Mouse (Mus musculus) limb, embryonic 14.5 days (tissue): ENCODE results near the gene Etnk1. TPM values are rescaled to one million over a fixed set of nuclear protein-coding genes. Genes with fewer than 3 reads are reported as not detected.

Experiments
- ATAC-seq: fragments of 200-750 bp; cut with Nextera tagmentation; 2 replicates; pipeline ENCODE4 v1.8.0; 2017; ENCODE audit warnings: low read depth, moderate number of reproducible peaks, moderate TSS enrichment; ENCODE audit not compliant: low FRiP score
- DNase-seq: peaks from one replicate; pipeline ENCODE4 v3.0.0-alpha.2; 2015; ENCODE audit warnings: low spot score
- H3K27ac ChIP-seq: fragments of 300-500 bp; sonication (generic); replicated peaks from 2 replicates; pipeline ENCODE4 v1.5.1; 2014; ENCODE audit warnings: low read depth, mild to moderate bottlenecking, low read length, moderate library complexity, mixed read lengths
- H3K27me3 ChIP-seq: fragments of 300-500 bp; sonication (generic); 2 replicates; pipeline ENCODE4 v1.6.1; 2014; ENCODE audit warnings: low read length, mixed read lengths; ENCODE audit not compliant: control insufficient read depth, insufficient read depth
- H3K36me3 ChIP-seq: fragments of 300-500 bp; sonication (generic); 2 replicates; pipeline ENCODE4 v1.6.1; 2014; ENCODE audit warnings: mild to moderate bottlenecking, low read length, moderate library complexity, mixed read lengths; ENCODE audit not compliant: control insufficient read depth, insufficient read depth
- H3K4me1 ChIP-seq: fragments of 300-500 bp; sonication (generic); 2 replicates; pipeline ENCODE4 v1.6.1; 2014; ENCODE audit warnings: antibody characterized with exemption, low read length, mixed read lengths; ENCODE audit not compliant: control insufficient read depth, insufficient read depth
- H3K4me2 ChIP-seq: fragments of 300-500 bp; sonication (generic); replicated peaks from 2 replicates; pipeline ENCODE4 v1.6.1; 2014; ENCODE audit warnings: low read depth, mild to moderate bottlenecking, low read length, moderate library complexity; ENCODE audit not compliant: severe bottlenecking
- H3K4me3 ChIP-seq: fragments of 300-500 bp; sonication (generic); replicated peaks from 2 replicates; pipeline ENCODE4 v1.5.1; 2014; ENCODE audit warnings: low read length
- H3K9ac ChIP-seq: fragments of 300-500 bp; sonication (generic); 2 replicates; pipeline ENCODE4 v1.6.1; 2014; ENCODE audit warnings: mild to moderate bottlenecking, low read depth, low read length, moderate library complexity; ENCODE audit not compliant: severe bottlenecking
- H3K9me3 ChIP-seq: fragments of 300-500 bp; sonication (generic); 2 replicates; pipeline ENCODE4 v1.6.1; 2016; ENCODE audit warnings: low read length; ENCODE audit not compliant: control insufficient read depth
- POLR2A ChIP-seq: fragments of 200-500 bp; IDR thresholded peaks from 2 replicates; pipeline ENCODE4 v1.8.0; 2012; ENCODE audit warnings: inconsistent platforms, mild to moderate bottlenecking, moderate library complexity, borderline replicate concordance; ENCODE audit not compliant: insufficient read depth, insufficient read length; ENCODE audit errors: extremely low read depth
- WGBS: fragments of 180-500 bp; shearing (Covaris S2); extraction: QIAGEN DNeasy Blood & Tissue Kit; methylation state at CpG from one replicate; pipeline ENCODE4 v1.1.7; 2014; 5-methylcytosine and 5-hydroxymethylcytosine counted together
- polyA plus RNA-seq, 2 experiments: library from polyadenylated mRNA; depleted of rRNA in 1 of 2; stranded (reverse) in 1 of 2; unstranded in 1 of 2; fragments of >200 nt; fragmentation: Nextera tagmentation in 1 of 2; extraction: Ambion mirVana in 1 of 2; gene quantifications; 2 replicates each; pipeline versions ENCODE4 v1.2.1 to v1.2.3; 2012 to 2014

The Etnk1 gene
- polyA plus RNA-seq, 2 experiments = 22.0 to 72.9 TPM

- H3K4me1 ChIP-seq = peaks cover 10% of the 10 kb centered on the region
- H3K4me2 ChIP-seq = no peak overlapping the region
- no peak for DNase-seq
- 53% methylated on average over 4 of the region's 4 CpGs for WGBS
- TF ChIP-seq POLR2A = no peak
- H3K4me3 ChIP-seq = no peak overlapping the region
- H3K36me3 ChIP-seq = no peaks in the 10 kb centered on the region
- H3K27ac ChIP-seq = no peak overlapping the region
- no peaks in the 10 kb centered on the region for H3K9me3 ChIP-seq
- ATAC-seq = no peak
- no peak overlapping the region for H3K9ac ChIP-seq
- H3K27me3 ChIP-seq = no peaks in the 10 kb centered on the region
Observed at GRCm38 (mm10) chr6:143257921-143258320, 90.9 kb downstream of the Etnk1 start.

DNA sequence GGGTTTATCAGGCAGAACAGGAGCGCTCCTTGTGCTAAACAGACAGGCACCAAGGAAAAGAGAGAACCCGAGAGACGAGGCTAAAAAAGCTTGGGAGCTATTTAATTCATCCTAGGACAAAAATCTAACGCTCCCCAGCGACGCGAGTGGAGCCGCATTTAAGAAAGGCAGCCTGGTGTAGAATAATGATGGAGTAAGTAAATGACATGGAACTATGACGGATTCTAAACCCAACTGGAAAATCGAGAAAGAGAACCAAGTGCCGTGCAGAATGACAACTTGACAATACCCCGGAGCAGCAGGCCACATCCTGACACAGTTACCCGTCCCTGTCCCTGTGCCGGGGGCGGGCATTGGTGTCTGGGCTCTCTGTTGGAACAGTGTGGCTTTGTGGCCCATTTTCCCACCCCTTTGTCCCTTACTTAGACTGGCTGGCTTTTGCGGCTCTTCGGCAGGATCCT is 92.2 kb downstream of the Etnk1 start:
- no peak overlapping the region for H3K4me3 ChIP-seq
- H3K9me3 ChIP-seq = no peaks in the 10 kb centered on the region
- WGBS = 70% methylated on average over 17 of the region's 17 CpGs
- H3K9ac ChIP-seq = no peak overlapping the region
- no peaks in the 10 kb centered on the region for H3K36me3 ChIP-seq
- ATAC-seq (no peak), DNase-seq (no peak)
- TF ChIP-seq POLR2A = no peak
- peaks cover 10% of the 10 kb centered on the region for H3K4me1 ChIP-seq
- no peaks in the 10 kb centered on the region for H3K27me3 ChIP-seq
- H3K27ac ChIP-seq = no peak overlapping the region
- no peak overlapping the region for H3K4me2 ChIP-seq

DNA sequence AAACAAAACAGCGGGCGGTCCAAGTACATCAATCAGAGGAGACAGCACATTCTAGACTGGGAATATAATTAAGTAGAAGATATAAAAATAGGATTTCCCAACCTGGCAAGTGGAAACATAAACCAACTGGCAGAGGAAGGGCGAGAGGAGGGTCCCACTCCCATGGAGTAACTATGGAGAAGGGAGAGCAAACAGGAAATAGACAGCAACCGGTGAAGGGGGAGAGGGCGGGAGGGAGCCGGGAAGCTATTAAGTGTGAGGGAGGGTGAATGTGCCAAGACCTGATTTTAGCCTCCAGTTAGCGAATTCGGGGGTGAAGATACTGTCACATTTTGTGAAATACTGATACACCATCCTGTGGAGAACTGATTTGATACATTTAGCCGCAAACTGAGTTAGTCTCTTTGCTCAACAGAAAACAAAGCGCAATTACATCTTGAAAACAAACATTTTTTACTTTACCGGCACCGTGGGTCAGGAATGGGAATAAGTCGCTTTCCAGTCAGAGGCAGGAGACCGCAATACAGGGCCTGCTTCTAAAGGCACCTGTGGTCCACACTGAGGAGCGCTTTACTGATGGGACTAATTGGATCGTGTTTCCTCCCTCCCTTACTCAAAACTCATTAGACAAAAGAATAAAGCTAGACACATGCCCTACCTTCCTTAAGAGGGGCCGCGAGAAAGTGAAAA is 93.0 kb downstream of the Etnk1 start:
- TF ChIP-seq POLR2A = no peak
- Histone ChIP-seq H3K36me3 (no peaks in the 10 kb centered on the region), H3K9me3 (no peaks in the 10 kb centered on the region), H3K4me1 (peaks cover 10% of the 10 kb centered on the region), H3K27me3 (no peaks in the 10 kb centered on the region), H3K9ac (no peak overlapping the region), H3K4me2 (peak overlapping the region; percentile 1; the same call in 1 of the 2 replicates), H3K27ac (no peak overlapping the region), H3K4me3 (no peak overlapping the region)
- ATAC-seq = no peak
- WGBS = 31% methylated on average over 18 of the region's 18 CpGs
- no peak for DNase-seq

DNA sequence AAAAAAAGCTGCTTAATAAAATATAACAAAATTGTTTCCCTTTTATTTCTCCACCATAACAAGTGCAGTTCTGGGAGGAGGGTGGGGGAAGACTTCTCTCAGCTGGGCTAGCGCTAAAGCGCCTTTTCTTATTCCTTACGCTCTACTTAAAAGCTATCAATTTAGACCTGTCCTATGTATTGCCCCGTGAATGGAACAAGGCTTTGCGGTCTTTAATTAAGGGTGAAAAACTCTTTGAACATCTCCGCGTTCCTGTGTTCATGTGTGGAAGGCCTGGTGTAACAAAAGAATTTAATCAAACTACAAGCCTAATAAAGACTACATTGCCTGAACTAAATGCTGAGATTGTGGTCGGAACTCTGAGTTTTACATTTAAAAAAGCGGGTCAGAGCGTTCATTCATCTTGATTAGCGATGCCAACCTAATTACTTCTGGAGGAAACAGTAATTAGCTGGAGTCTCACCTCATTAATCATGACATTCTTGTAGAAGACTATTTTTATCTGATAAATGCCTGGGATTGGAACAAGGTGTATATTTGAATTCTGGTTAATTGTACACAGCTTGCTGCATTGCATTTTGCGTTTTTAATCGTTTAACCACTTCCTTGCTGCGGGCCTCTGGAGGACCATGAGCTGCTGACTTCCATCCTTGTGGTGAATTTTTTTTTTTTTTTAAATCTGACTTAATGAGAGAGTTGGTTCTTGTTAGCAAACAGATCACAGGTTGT is 93.7 kb downstream of the Etnk1 start:
- Histone ChIP-seq H3K4me3 (no peak overlapping the region), H3K4me2 (no peak overlapping the region), H3K9ac (no peak overlapping the region), H3K27ac (no peak overlapping the region), H3K27me3 (no peaks in the 10 kb centered on the region), H3K9me3 (no peaks in the 10 kb centered on the region), H3K36me3 (no peaks in the 10 kb centered on the region), H3K4me1 (peaks cover 10% of the 10 kb centered on the region)
- 22% methylated on average over 14 of the region's 14 CpGs for WGBS
- no peak for TF ChIP-seq POLR2A
- no peak for ATAC-seq
- no peak for DNase-seq

GRCm38 (mm10) chr6:143261289-143261665 is 94.3 kb downstream of the Etnk1 start:
- Histone ChIP-seq H3K9me3 (no peaks in the 10 kb centered on the region), H3K36me3 (no peaks in the 10 kb centered on the region), H3K27ac (no peak overlapping the region), H3K4me2 (no peak overlapping the region), H3K4me3 (no peak overlapping the region), H3K4me1 (peaks cover 10% of the 10 kb centered on the region), H3K9ac (no peak overlapping the region), H3K27me3 (no peaks in the 10 kb centered on the region)
- DNase-seq (no peak), ATAC-seq (no peak)
- no peak for TF ChIP-seq POLR2A
- WGBS = 33% methylated on average over 8 of the region's 8 CpGs
